Mouse (Mus musculus) fibroblast of lung, adult 2 months (primary cell): Measurements from ENCODE around the gene Nucb1.
"Not testable (repeated sequence)": the region's sequence is repeated elsewhere in the genome, so short reads cannot be mapped to it uniquely, and the experiment has no call there.

ENCODE experiments used
- DNase-seq: peaks from one replicate; pipeline ENCODE4 v3.0.0-alpha.2; 2011; ENCODE audit warnings: low read depth

Nucb1 gene

GRCm38 (mm10) chr7:45488293-45489204, 21.7 kb downstream of the Nucb1 start, which contains the start of gene Dhdh:
TSS of gene Dhdh (minus strand) at chr7:45488805.
- no peak for DNase-seq

GRCm38 (mm10) chr7:45487861-45488292, 22.3 kb downstream of the Nucb1 start:
- DNase-seq = no peak

- no peak for DNase-seq
These were observed 23.3 kb downstream of the Nucb1 start, which contains the start of gene Gm45808 for GRCm38 (mm10) chr7:45486761-45487415. TSS of gene Gm45808 (minus strand) at chr7:45486811.

GRCm38 (mm10) chr7:45486158-45486557, 24.0 kb downstream of the Nucb1 start:
- DNase-seq = no peak

- DNase-seq = not testable (repeated sequence)
These were observed 25.2 kb downstream of the Nucb1 start for GRCm38 (mm10) chr7:45484985-45485384.

- DNase-seq = no peak
These were observed 28.0 kb downstream of the Nucb1 start for GRCm38 (mm10) chr7:45482166-45482565.

GRCm38 (mm10) chr7:45481374-45481927, 28.8 kb downstream of the Nucb1 start, which contains the start of gene Tulp2:
TSS of gene Tulp2 (plus strand) at chr7:45481877.
- no peak for DNase-seq

- DNase-seq = not testable (repeated sequence)
These were observed 29.9 kb downstream of the Nucb1 start for GRCm38 (mm10) chr7:45480310-45480709.

- DNase-seq = no peak
These were observed 31.4 kb downstream of the Nucb1 start for GRCm38 (mm10) chr7:45478774-45479173.

GRCm38 (mm10) chr7:45477003-45477402, 33.2 kb downstream of the Nucb1 start:
- no peak for DNase-seq

- no peak for DNase-seq
These were observed 33.8 kb downstream of the Nucb1 start for GRCm38 (mm10) chr7:45476453-45476852.

- DNase-seq = no peak
These were observed 34.8 kb downstream of the Nucb1 start for GRCm38 (mm10) chr7:45475291-45475969.

GRCm38 (mm10) chr7:45470869-45471268, 39.3 kb downstream of the Nucb1 start:
- DNase-seq = no peak

- no peak for DNase-seq
These were observed 43.0 kb downstream of the Nucb1 start for GRCm38 (mm10) chr7:45467090-45467670.

GRCm38 (mm10) chr7:45466283-45467089, 43.7 kb downstream of the Nucb1 start, which contains the start of gene Bax:
TSS of gene Bax (minus strand) at chr7:45466898.
- DNase-seq = peak; percentile 86

GRCm38 (mm10) chr7:45465549-45465948, 44.7 kb downstream of the Nucb1 start:
- no peak for DNase-seq

- DNase-seq = no peak
These were observed 45.1 kb downstream of the Nucb1 start for GRCm38 (mm10) chr7:45465112-45465511.

- DNase-seq = no peak
These were observed 46.0 kb downstream of the Nucb1 start for GRCm38 (mm10) chr7:45463987-45464778.

GRCm38 (mm10) chr7:45462868-45463267, 47.3 kb downstream of the Nucb1 start:
- not testable (repeated sequence) for DNase-seq

- no peak for DNase-seq
These were observed 47.9 kb downstream of the Nucb1 start for GRCm38 (mm10) chr7:45462325-45462724.
